Mouse (Mus musculus): ENCODE data around the gene Tmem120a. TPM values are rescaled to one million over a fixed set of nuclear protein-coding genes. Genes with fewer than 3 reads are reported as not detected.

Gene Tmem120a
- 10 to 100 TPM; 51.5 to 60.2 TPM for polyA plus RNA-seq (2017; shearing (Covaris generic))

GRCm38 (mm10) chr5:135743741-135744609 is at the start of gene Tmem120a:
Tmem120a (minus strand) TSS chr5:135744448.

GRCm38 (mm10) chr5:135778471-135779445 is 34.5 kb upstream of the Tmem120a start, which contains the start of gene Mdh2:
Mdh2 (plus strand) TSS chr5:135778480.

GRCm38 (mm10) chr5:135777796-135778470 is 33.7 kb upstream of the Tmem120a start, which contains the start of gene Styxl1:
Styxl1 (minus strand) TSS chr5:135778385.

Other genes starting within 250 kb of the Tmem120a start
- 1 to 10 TPM; 4.5 to 7.1 TPM for gene Hip1, start 199.3 kb downstream of the Tmem120a start, polyA plus RNA-seq (2017; shearing (Covaris generic))
- not detected for gene Ccl26, start 180.9 kb downstream of the Tmem120a start, polyA plus RNA-seq (2017; shearing (Covaris generic))
- 1 to 10 TPM in 1 of 2 experiments, under 1 TPM in 1; 0.24 to 1.3 TPM for gene Ccl24, start 171.4 kb downstream of the Tmem120a start, polyA plus RNA-seq (2017; shearing (Covaris generic))
- gene Rhbdd2, start 111.8 kb downstream of the Tmem120a start, polyA plus RNA-seq (2017; shearing (Covaris generic)) = 10 to 100 TPM; 31.9 to 38.6 TPM
- 10 to 100 TPM; 58.6 to 83.6 TPM for gene Por, start 74.4 kb downstream of the Tmem120a start, polyA plus RNA-seq (2017; shearing (Covaris generic))
- under 1 TPM; 0.24 to 0.71 TPM for gene Styxl1, start 33.9 kb upstream of the Tmem120a start, polyA plus RNA-seq (2017; shearing (Covaris generic))
- gene Mdh2, start 34.0 kb upstream of the Tmem120a start, polyA plus RNA-seq (2017; shearing (Covaris generic)) = 100 to 1,000 TPM; 416 to 446 TPM
- gene Srrm3, start 62.4 kb upstream of the Tmem120a start, polyA plus RNA-seq (2017; shearing (Covaris generic)) = 1 to 10 TPM in 1 of 2 experiments, under 1 TPM in 1; 0.69 to 1.4 TPM
- 1 to 10 TPM; 1.5 to 4.0 TPM for gene Hspb1, start 143.5 kb upstream of the Tmem120a start, polyA plus RNA-seq (2017; shearing (Covaris generic))
- 10 to 100 TPM; 52.2 to 59.4 TPM for gene Ywhag, start 190.2 kb upstream of the Tmem120a start, polyA plus RNA-seq (2017; shearing (Covaris generic))
- gene Ssc4d, start 230.1 kb upstream of the Tmem120a start, polyA plus RNA-seq (2017; shearing (Covaris generic)) = 1 to 10 TPM in 1 of 2 experiments, under 1 TPM in 1; 0.76 to 3.0 TPM
- gene Zp3, start 235.7 kb upstream of the Tmem120a start, polyA plus RNA-seq (2017; shearing (Covaris generic)) = 1 to 10 TPM in 1 of 2 experiments, under 1 TPM in 1; 0.16 to 1.3 TPM

Data from inflammation-experienced regulatory T-cells (primary cell).